Mouse (Mus musculus): Measurements from ENCODE around the gene Rnf169.

DNA sequence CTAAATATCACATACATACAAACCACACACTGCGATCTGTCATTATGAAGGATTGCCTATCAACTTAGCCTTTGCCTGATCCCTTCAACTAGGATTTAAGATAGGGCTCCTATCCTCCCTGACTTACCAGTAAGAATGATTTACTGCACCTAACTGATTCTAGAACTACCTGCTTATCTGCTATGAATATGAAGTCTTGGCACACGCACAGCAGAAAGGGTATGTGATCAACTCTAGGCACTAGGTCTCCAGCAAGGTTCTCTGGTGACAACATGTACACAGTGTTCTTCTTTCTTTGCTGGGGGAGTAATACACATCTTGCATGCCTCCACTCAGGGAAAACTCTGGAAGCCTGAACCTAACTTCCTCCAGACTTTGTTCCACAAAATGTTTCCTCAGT lies 18.7 kb downstream of the Rnf169 start:
- TF ChIP-seq EP300 (IDR thresholded peaks at IDR 0.05; ENCODE audit: insufficient read depth, low read depth, low read length) (no peak), CTCF (IDR thresholded peaks at IDR 0.05) (no peak)

Measured in heart, adult 2 months (tissue).